Mouse (Mus musculus) thymus, postnatal 36 days (tissue): ENCODE measurements around the gene Rex1bd.

Source experiments
- DNase-seq, 2 experiments: peaks; one replicate each; pipeline ENCODE4 v3.0.0; 2022; ENCODE audit warnings: mixed read lengths in 2 of 2

Gene Rex1bd

DNA sequence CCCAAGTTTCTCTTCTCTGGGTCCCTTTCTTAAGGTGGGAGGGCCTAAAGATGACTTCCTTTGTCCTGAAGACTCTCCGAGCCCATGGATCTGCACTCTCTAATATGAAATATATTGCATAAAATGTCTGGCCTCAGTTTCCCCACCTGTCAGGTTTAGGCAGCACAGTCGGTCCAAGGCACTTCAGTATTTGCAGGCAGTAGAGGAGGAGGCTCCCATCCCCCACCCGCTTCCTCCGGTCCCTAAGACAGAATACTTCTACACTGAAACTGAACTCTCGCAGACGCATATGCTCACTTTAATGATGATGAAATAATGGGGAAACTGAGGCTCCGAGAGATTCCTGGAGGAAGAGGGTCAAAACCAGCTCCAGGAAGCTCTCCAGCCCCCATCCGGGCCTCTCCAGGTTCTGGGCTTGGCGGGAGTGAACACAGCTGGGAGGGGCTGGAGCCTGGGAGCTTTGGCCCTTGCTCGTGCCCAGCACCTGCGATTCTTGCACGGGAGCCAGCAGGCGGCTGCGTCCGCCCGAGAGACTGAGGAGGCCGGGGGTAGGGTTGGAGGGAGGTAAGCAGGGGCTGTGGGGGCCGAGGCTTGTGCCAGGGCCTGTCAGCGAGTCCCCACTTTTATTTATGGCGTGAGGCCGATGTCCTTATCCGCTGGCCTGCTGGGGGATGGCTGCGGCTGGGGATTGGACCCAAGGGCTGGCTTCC, 4.6 kb downstream of the Rex1bd start:
- DNase-seq = no peak

GRCm38 (mm10) chr8:70500386-70501301, 5.9 kb downstream of the Rex1bd start:
- peak in 1 of 2 experiments; percentile 46 for DNase-seq

DNA sequence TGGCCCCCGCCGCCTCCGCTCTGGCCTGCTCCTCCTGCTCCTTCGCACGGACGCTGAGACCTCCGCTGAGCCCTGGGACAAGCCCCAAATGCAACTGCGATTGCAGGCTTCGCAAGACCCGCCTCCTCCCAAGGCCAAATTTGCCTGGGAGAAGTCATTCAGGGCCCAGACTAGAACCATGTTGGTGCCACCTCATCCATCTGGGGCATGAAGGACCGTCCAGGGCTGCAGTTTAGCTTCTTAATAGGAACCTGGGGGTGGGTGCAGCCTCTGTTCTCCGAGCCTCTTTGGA, 10.8 kb downstream of the Rex1bd start:
- no peak for DNase-seq

- no peak for DNase-seq
Measured at GRCm38 (mm10) chr8:70495001-70495770, 11.4 kb downstream of the Rex1bd start.

GRCm38 (mm10) chr8:70494416-70494945, 12.1 kb downstream of the Rex1bd start:
- DNase-seq = no peak

DNA sequence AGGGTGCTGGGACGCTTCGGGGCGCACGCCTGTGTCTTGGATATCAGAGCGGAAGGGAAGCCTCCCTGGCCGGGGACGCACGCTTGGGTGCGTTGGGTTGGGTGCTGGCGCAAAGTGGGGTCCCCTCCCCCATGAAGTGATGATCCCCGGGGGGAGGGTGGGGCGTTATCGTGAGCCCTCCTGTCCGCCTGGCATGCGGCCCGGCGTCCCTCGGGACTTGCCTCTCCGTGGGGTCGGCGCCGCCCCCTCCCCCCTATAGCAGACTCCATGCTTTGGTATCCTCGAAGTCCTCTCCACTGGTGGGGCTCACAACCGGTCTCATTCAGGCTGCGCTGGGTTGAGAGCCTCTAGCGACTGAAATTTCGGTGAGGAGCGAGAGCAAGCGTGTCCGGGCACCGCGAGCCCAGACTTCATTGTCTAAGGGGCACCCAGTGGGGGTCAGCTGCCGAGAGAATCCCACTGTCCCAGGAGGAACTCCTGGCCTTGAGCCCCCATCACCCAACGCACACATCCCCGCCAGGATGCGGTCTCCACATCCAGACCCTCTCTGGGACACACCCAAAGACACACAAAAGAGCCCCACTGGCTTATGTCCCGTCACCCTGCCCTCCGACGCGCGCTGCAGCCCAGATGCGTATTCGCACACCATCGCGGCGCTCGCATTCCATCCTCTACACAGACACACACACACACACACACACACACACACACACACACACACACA, 12.7 kb downstream of the Rex1bd start:
- no peak for DNase-seq

DNA sequence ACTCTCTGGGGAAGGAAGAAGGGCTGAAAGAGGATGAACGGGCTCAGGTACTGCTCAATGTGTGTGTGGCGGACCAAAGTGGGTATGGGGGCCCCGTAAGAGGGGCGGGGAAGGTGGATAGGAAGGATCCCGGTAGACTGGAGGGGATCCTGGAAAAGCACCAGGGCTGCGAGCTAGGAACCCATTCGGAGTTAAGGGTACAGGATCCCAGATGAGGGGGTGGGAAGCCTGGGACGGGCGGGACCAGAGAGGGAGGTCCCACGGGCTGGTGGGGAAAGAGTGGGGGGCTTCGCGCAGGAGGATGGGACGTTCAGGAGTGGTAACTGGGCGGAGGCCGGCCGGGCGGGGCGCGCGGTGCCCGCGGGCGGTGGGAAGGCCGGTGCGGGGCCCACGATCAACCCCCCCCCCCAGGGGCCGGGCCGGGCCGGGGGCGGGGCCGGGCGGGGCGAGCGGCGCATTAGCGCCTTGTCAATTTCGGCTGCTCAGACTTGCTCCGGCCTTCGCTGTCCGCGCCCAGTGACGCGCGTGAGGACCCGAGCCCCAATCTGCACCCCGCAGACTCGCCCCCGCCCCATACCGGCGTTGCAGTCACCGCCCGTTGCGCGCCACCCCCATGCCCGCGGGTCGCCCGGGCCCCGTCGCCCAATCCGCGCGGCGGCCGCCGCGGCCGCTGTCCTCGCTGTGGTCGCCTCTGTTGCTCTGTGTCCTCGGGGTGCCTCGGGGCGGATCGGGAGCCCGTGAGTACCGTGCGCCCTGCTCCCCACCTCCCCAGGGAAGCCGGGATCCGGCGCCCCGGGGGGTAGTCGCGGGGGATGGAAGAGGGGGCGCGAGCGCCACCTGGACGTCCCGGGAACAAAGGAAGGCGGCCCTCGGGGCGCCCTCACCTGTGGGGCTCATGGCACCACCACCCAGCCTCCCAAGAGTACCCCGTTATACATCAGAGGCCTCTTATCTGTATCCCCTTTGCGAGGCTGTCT, 13.6 kb downstream of the Rex1bd start, which contains the start of gene Crlf1:
Gene Crlf1, plus strand, starts transcription at position 495 of the 977 bp plus-strand sequence.
- DNase-seq = no peak

- DNase-seq = no peak
Measured at GRCm38 (mm10) chr8:70490880-70491495, 15.6 kb downstream of the Rex1bd start.

- no peak for DNase-seq
Measured at GRCm38 (mm10) chr8:70490061-70490879, 16.3 kb downstream of the Rex1bd start.

- DNase-seq = no peak
Measured at GRCm38 (mm10) chr8:70489576-70489975, 17.0 kb downstream of the Rex1bd start.

- DNase-seq = no peak
Measured at GRCm38 (mm10) chr8:70488931-70489470, 17.6 kb downstream of the Rex1bd start.

- DNase-seq = peak in 1 of 2 experiments; percentile 38
Measured at GRCm38 (mm10) chr8:70487993-70488796, 18.4 kb downstream of the Rex1bd start.

GRCm38 (mm10) chr8:70486941-70487520, 19.5 kb downstream of the Rex1bd start, which contains the start of gene Tmem59l:
Gene Tmem59l (minus strand): TSS chr8:70487358.
- no peak for DNase-seq

DNA sequence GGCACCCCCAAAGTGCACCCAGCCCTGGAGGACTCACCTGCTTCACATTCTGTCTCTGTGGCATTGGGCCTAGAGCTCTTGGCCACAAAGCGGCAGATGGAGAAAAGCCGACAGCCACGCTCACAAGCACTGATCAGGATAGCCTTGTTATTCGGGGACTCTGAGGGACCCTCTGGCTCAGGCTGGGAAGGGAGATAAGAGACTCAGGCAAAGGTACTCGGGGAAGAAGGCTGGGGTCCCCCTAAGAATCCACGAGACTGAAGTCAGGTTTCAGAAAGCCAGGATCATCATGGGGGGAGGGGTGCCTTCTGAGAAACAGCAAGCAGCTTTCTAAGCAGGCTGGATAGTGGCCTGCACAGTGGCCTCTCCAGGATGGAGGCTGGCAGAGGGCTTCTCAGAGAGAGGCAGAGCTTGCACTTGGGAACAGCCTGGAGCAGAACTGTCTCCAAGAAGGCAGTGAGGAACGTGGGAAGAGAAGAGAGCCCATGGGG, 20.3 kb downstream of the Rex1bd start:
- DNase-seq = no peak

DNA sequence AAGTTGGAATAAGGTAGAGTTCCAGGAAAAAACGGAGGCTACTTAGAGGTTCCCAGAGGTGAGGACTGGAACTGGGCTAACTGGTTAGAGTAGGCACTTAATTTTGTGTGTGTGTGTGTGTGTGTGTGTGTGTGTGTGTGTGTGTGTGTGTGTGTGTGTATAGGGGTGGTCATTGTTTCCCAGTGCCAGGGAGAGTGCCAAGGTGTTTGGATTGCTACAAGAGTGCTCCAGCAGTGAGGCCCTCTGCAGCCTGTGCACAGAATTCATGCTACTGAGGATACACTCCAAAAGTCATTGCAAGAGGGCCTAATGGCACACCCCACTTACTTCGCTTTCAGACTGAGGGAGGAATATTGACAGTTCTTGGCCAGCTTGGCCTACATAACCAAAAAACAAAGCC, 23.6 kb downstream of the Rex1bd start:
- DNase-seq = no peak

DNA sequence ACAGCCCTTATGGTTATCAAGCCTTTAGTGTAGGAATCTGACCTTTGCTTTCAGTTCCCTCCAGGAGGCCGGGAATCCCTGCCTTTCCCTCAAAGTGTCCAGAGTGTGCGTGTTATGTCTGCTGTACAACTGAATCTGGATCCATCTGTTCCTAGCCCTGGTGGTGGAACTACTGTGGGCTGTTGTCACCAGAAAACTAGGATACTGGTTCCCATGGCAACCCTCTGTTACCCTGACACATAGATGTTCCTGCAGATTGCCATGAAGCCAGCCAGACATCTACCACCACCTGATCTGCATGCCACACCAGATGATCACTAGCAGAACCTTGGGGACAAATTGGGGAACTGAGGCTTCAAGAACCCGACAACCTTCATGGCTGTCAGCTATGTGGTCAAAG, 24.6 kb downstream of the Rex1bd start:
- no peak for DNase-seq

GRCm38 (mm10) chr8:70477269-70477982, 29.1 kb downstream of the Rex1bd start:
- peak in 1 of 2 experiments; percentile 33 for DNase-seq
